ENCODE assay signal across 8 mouse cellular contexts in the genomic region with DNA sequence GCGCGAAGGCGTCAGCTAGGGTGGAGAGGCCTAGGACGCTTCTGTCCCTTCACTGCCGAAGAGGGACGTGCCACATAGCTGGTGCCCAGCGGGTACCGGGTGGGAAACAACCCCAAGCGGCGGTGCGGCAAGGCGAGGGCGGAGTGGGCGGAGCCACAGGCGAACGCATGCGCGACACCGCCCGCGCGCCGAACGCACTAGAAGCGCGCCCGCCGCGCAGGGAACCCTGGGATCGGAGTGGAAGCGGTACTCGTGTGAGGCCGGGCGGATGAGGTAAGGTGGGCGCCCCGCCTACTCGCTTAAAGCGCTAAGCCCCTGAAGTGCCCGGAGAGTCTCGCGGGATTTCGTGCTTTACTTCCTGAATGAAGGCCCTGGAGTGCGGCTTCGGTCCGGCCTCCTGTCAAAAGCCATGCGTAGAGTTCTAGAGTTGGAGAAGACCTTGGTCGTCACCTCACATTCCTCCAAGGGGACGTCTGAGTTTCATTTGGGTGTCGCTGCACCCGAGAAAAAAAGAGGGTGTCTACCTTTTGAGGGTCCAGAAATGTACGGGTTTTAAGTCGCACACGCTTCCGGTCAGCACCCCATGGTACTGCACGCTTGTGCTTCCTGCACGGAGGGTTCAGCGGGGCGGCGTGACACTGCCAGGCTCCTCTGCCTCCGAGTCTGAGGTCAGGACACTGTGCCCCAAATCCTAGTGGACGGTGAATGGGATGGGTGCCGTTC. TPM values are rescaled to one million over a fixed set of nuclear protein-coding genes. Genes with fewer than 3 reads are reported as not detected.
A peak's percentile ranks its signal among the peaks of the same experiment; 100 is the strongest.
DNase-seq lines count a peak whose midpoint lies in the region; ATAC-seq lines count a peak whose summit lies in the region.

Gene Nupl1, minus strand, starts transcription at position 151 of the 723 bp plus-strand sequence.
Gene Gm49336, minus strand, starts transcription at position 227 of the 723 bp plus-strand sequence.

- ATAC-seq in hindbrain, embryonic 16.5 days, result peak; percentile 99

- no peaks in the 10 kb centered on the region for H3K36me3 ChIP-seq in hindbrain, embryonic 16.5 days (ENCODE audit: control insufficient read depth, insufficient read depth, low read length)
- no peaks in the 10 kb centered on the region for H3K36me3 ChIP-seq in macrophage (ENCODE audit: inconsistent target)

- peaks cover 47% of the 10 kb centered on the region for H3K79me2 ChIP-seq in macrophage (ENCODE audit: inconsistent target)

- peak within 1 kb of the TSS; percentile 97 for H3K9ac ChIP-seq in hindbrain, embryonic 16.5 days (ENCODE audit: low read depth, low read length)

- H3K4me1 ChIP-seq in hindbrain, embryonic 16.5 days (ENCODE audit: control insufficient read depth, insufficient read depth, low read depth, low read length), result peaks cover 20% of the 10 kb centered on the region

- peak within 1 kb of the TSS; percentile 97 for H3K4me3 ChIP-seq in hindbrain, embryonic 16.5 days (ENCODE audit: low read length)
- H3K4me3 ChIP-seq in macrophage (ENCODE audit: inconsistent target), result peak within 1 kb of the TSS; percentile 78

- H3K27me3 ChIP-seq in hindbrain, embryonic 16.5 days (replicated peaks; ENCODE audit: control insufficient read depth, insufficient read depth, low read length), result no peaks in the 10 kb centered on the region

- WGBS in hindbrain, embryonic 16.5 days, result 0% methylated on average over 58 of the region's 62 CpGs
- under 1% methylated on average over 55 of the region's 62 CpGs for WGBS in macrophage (ENCODE audit: missing documents)

- no peaks in the 10 kb centered on the region for H3K9me3 ChIP-seq in hindbrain, embryonic 16.5 days (ENCODE audit: control insufficient read depth, low read length)

- peak within 1 kb of the TSS; percentile 91 for H3K4me2 ChIP-seq in hindbrain, embryonic 16.5 days (ENCODE audit: low read length)

- H3K27ac ChIP-seq in hindbrain, embryonic 16.5 days (ENCODE audit: low read depth, low read length), result peak within 1 kb of the TSS; percentile 93
- peak within 1 kb of the TSS; percentile 91 for H3K27ac ChIP-seq in macrophage

- DNase-seq in WW6 (ENCODE audit: low read depth, low spot score), result peak; percentile 95
- peak; percentile 93 to 96 for DNase-seq in cerebellum, postnatal 4 days (ENCODE audit: low spot score in 2 of 2)
- DNase-seq in gastrocnemius, adult 18-20 months (ENCODE audit: low spot score), result peak; percentile 98
- DNase-seq in left cerebral cortex, adult 18-20 months (ENCODE audit: low spot score in 2 of 2), result peak; percentile 98
- peak; percentile 99 for DNase-seq in right cerebral cortex, adult 18-20 months
- DNase-seq in urinary bladder, postnatal 10 days (ENCODE audit: low spot score), result peak; percentile 92

RNA-seq across cellular contexts. Expression of gene Nupl1, which starts in this region (rescaled TPM):
- not detected for total RNA-seq in gastrocnemius, adult 18-20 months (2021)
- 0.11 and 0.16 TPM in 2 replicates for polyA plus RNA-seq in hindbrain, embryonic 16.5 days (2015; fragmentation: Nextera tagmentation; extraction: Ambion mirVana)
- total RNA-seq in left cerebral cortex, adult 18-20 months (2021), result not detected
- total RNA-seq in macrophage (2018; cell fraction: chromatin; rRNA removed), result 1 to 10 TPM in 11 of 26 experiments, under 1 TPM in 10, not detected in 5; 0.21 to 2.0 (median 1.1) TPM
- total RNA-seq in macrophage (2018; cell fraction: cytosol; rRNA removed), result under 1 TPM in 6 of 26 experiments, not detected in 20; 0.03 to 0.13 (median 0.04) TPM
- total RNA-seq in macrophage (2018; cell fraction: nucleus; rRNA removed), result 1 to 10 TPM in 4 of 26 experiments, under 1 TPM in 16, not detected in 6; 0.18 to 1.3 (median 0.40) TPM
- not detected in 3 replicates for polyA plus RNA-seq in macrophage (2018)

RNA-seq across cellular contexts. Expression of gene Gm49336, which starts in this region (rescaled TPM):
- total RNA-seq in gastrocnemius, adult 18-20 months (2021), result 10 to 100 TPM; 30.1 to 32.6 TPM
- 42.7 and 51.2 TPM in 2 replicates for polyA plus RNA-seq in hindbrain, embryonic 16.5 days (2015; fragmentation: Nextera tagmentation; extraction: Ambion mirVana)
- 10 to 100 TPM; 70.3 to 75.6 TPM for total RNA-seq in left cerebral cortex, adult 18-20 months (2021)
- 100 to 1,000 TPM in 8 of 26 experiments, 10 to 100 TPM in 18; 64.7 to 137 (median 92.7) TPM for total RNA-seq in macrophage (2018; cell fraction: chromatin; rRNA removed)
- total RNA-seq in macrophage (2018; cell fraction: cytosol; rRNA removed), result 10 to 100 TPM; 21.3 to 40.5 (median 27.6) TPM
- 100 to 1,000 TPM in 5 of 26 experiments, 10 to 100 TPM in 21; 42.6 to 143 (median 67.4) TPM for total RNA-seq in macrophage (2018; cell fraction: nucleus; rRNA removed)
- polyA plus RNA-seq in macrophage (2018), result 21.1 to 37.0 TPM (median 24.0 TPM) in 3 replicates

Comparison
In these comparisons a context has a peak if more than half of its experiments do, and no peak if none do; other contexts are left out.
1. Peak in every context shown above with its lines: DNase-seq, ATAC-seq, H3K4me3 ChIP-seq and H3K27ac ChIP-seq.